Mouse (Mus musculus): ENCODE data around the gene Olfr1368. TPM values are rescaled to one million over a fixed set of nuclear protein-coding genes. Genes with fewer than 3 reads are reported as not detected.

Gene Olfr1368
- polyA plus RNA-seq, 1 experiment = not detected

GRCm38 (mm10) chr13:21168371-21169011 lies 22.8 kb upstream of the Olfr1368 start:
- H3K27ac ChIP-seq (ENCODE audit: insufficient read depth, low read depth, low read length) = peak overlapping the region; percentile 45
- H3K36me3 ChIP-seq (ENCODE audit: control insufficient read depth, insufficient read depth, low read length) = no peaks in the 10 kb centered on the region
- peaks cover 2% of the 10 kb centered on the region for H3K4me1 ChIP-seq (ENCODE audit: control insufficient read depth, insufficient read depth, insufficient read length, low read length)
- H3K4me3 ChIP-seq (ENCODE audit: low read depth, low read length) = peak overlapping the region; percentile 66
- no peaks in the 10 kb centered on the region for H3K27me3 ChIP-seq (ENCODE audit: control insufficient read depth, insufficient read depth, low read length)
- TF ChIP-seq CTCF (IDR thresholded peaks at IDR 0.05; ENCODE audit: extremely low read depth, insufficient read length, insufficient replicate concordance, low read depth, low read length) (peak; percentile 4; the same call in 1 of the 2 replicates), POLR2A (IDR thresholded peaks at IDR 0.05; ENCODE audit: low read depth, low read length) (no peak)
- WGBS = under 1% methylated on average over 16 of the region's 16 CpGs

DNA sequence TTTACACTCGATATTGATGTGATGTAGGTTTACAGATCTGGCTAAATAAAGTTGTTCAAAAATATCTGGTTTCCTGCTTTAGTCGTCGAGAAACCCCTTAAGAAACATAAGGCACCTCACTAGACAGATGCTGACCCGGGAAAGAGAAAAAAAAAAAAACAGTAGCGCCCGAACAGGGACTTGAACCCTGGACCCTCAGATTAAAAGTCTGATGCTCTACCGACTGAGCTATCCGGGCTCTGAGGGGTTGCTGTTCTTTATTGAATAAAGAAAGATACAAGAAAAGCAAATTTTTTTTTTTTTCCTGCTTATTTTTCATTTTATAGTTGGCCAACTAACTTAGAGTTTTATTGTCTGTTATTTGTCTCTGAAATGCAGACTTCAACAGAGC lies 22.2 kb upstream of the Olfr1368 start:
- no peak overlapping the region; the same call in 1 of the 2 replicates for H3K4me3 ChIP-seq (ENCODE audit: low read depth, low read length)
- WGBS = 0% methylated on average over 8 of the region's 8 CpGs

DNA sequence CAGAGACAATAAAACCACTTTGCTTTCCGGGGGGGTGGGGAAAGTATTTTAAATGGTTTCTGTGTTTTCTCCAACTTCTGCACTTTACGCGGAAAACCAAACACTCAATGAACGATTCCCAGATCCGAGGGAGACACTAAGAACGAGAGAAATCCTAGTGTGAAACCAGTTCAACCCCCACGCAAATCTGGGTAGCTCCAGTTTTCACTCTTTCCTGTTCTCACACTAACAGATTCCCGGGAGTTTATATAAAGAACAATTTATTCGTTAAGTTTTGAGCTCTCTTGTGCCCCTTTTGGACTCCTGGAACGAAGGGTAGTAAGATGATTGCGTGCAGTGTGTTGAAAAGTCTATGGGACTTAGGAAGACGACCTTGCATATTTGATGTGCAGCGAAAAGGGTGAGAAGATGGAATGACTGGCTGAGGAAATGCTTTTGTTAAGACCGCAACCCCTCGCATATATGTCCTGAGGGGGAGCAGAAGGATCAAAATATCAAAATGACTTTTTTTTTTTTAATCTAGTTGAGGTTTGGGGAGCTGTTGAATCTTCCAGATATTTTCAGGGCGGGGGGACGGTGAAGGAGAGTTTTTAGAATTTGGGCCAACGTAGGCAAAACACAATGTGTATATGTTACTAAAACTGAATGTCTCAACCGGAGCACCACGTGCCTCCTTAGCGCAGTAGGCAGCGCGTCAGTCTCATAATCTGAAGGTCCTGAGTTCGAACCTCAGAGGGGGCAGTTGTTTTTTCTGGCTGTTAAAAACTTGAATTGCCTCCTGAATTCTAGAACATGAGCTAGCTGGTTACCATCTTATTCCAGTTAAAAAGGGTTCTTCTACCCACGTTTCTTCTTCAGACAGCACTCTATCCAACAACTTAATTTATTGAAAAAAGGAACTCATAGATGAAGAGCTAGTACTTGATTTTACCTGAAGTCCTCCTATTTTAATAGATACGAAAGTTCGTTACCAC lies 21.6 kb upstream of the Olfr1368 start:
- 4% methylated on average over 27 of the region's 27 CpGs for WGBS
- Histone ChIP-seq H3K27ac (ENCODE audit: insufficient read depth, low read depth, low read length) (no peak overlapping the region), H3K36me3 (ENCODE audit: control insufficient read depth, insufficient read depth, low read length) (no peaks in the 10 kb centered on the region), H3K27me3 (ENCODE audit: control insufficient read depth, insufficient read depth, low read length) (no peaks in the 10 kb centered on the region), H3K4me1 (ENCODE audit: control insufficient read depth, insufficient read depth, insufficient read length, low read length) (peaks cover 2% of the 10 kb centered on the region), H3K4me3 (ENCODE audit: low read depth, low read length) (peak overlapping the region; percentile 16; the same call in 1 of the 2 replicates)
- TF ChIP-seq CTCF (IDR thresholded peaks at IDR 0.05; ENCODE audit: extremely low read depth, insufficient read length, insufficient replicate concordance, low read depth, low read length) (no peak), POLR2A (IDR thresholded peaks at IDR 0.05; ENCODE audit: low read depth, low read length) (no peak)

More for the DNA sequence above, 22.2 kb upstream of the Olfr1368 start:
- Histone ChIP-seq H3K27ac (ENCODE audit: insufficient read depth, low read depth, low read length) (no peak overlapping the region), H3K36me3 (ENCODE audit: control insufficient read depth, insufficient read depth, low read length) (no peaks in the 10 kb centered on the region), H3K27me3 (ENCODE audit: control insufficient read depth, insufficient read depth, low read length) (no peaks in the 10 kb centered on the region), H3K4me1 (ENCODE audit: control insufficient read depth, insufficient read depth, insufficient read length, low read length) (peaks cover 2% of the 10 kb centered on the region)
- no peak for TF ChIP-seq POLR2A (IDR thresholded peaks at IDR 0.05; ENCODE audit: low read depth, low read length)

- 53% methylated on average over 5 of the region's 5 CpGs for WGBS
- H3K36me3 ChIP-seq (ENCODE audit: control insufficient read depth, insufficient read depth, low read length) = no peaks in the 10 kb centered on the region
- H3K4me1 ChIP-seq (ENCODE audit: control insufficient read depth, insufficient read depth, insufficient read length, low read length) = no peaks in the 10 kb centered on the region; the same call in 1 of the 2 replicates
- TF ChIP-seq POLR2A (IDR thresholded peaks at IDR 0.05; ENCODE audit: low read depth, low read length) = no peak
- H3K4me3 ChIP-seq (ENCODE audit: low read depth, low read length) = no peak overlapping the region
- H3K27me3 ChIP-seq (ENCODE audit: control insufficient read depth, insufficient read depth, low read length) = no peaks in the 10 kb centered on the region
- no peak overlapping the region for H3K27ac ChIP-seq (ENCODE audit: insufficient read depth, low read depth, low read length)
Observed at GRCm38 (mm10) chr13:21162591-21162990, 16.9 kb upstream of the Olfr1368 start.

- TF ChIP-seq POLR2A (IDR thresholded peaks at IDR 0.05; ENCODE audit: low read depth, low read length) (no peak), CTCF (IDR thresholded peaks at IDR 0.05; ENCODE audit: extremely low read depth, insufficient read length, insufficient replicate concordance, low read depth, low read length) (no peak)
Observed at GRCm38 (mm10) chr13:21161591-21161990, 15.9 kb upstream of the Olfr1368 start.

GRCm38 (mm10) chr13:21160657-21161590 lies 15.3 kb upstream of the Olfr1368 start:
- Histone ChIP-seq H3K4me1 (ENCODE audit: control insufficient read depth, insufficient read depth, insufficient read length, low read length) (no peaks in the 10 kb centered on the region; the same call in 1 of the 2 replicates), H3K27me3 (ENCODE audit: control insufficient read depth, insufficient read depth, low read length) (no peaks in the 10 kb centered on the region), H3K4me3 (ENCODE audit: low read depth, low read length) (peak overlapping the region; percentile 16; the same call in 1 of the 2 replicates), H3K27ac (ENCODE audit: insufficient read depth, low read depth, low read length) (no peak overlapping the region), H3K36me3 (ENCODE audit: control insufficient read depth, insufficient read depth, low read length) (no peaks in the 10 kb centered on the region)
- no peak for TF ChIP-seq POLR2A (IDR thresholded peaks at IDR 0.05; ENCODE audit: low read depth, low read length)
- under 1% methylated on average over 32 of the region's 32 CpGs for WGBS

More at GRCm38 (mm10) chr13:21161591-21161990, 15.9 kb upstream of the Olfr1368 start:
- 34% methylated on average over 2 of the region's 2 CpGs for WGBS
- Histone ChIP-seq H3K4me1 (ENCODE audit: control insufficient read depth, insufficient read depth, insufficient read length, low read length) (no peaks in the 10 kb centered on the region; the same call in 1 of the 2 replicates), H3K36me3 (ENCODE audit: control insufficient read depth, insufficient read depth, low read length) (no peaks in the 10 kb centered on the region), H3K4me3 (ENCODE audit: low read depth, low read length) (no peak overlapping the region), H3K27me3 (ENCODE audit: control insufficient read depth, insufficient read depth, low read length) (no peaks in the 10 kb centered on the region), H3K27ac (ENCODE audit: insufficient read depth, low read depth, low read length) (no peak overlapping the region)

Data from small intestine, adult 2 months (tissue).